Mouse (Mus musculus): ENCODE results near the gene Kif14. TPM values are rescaled to one million over a fixed set of nuclear protein-coding genes. Genes with fewer than 3 reads are reported as not detected.

The Kif14 gene
- total and polyA plus RNA-seq, 2 experiments from 2014 or later: 0.56 to 1.3 TPM

DNA sequence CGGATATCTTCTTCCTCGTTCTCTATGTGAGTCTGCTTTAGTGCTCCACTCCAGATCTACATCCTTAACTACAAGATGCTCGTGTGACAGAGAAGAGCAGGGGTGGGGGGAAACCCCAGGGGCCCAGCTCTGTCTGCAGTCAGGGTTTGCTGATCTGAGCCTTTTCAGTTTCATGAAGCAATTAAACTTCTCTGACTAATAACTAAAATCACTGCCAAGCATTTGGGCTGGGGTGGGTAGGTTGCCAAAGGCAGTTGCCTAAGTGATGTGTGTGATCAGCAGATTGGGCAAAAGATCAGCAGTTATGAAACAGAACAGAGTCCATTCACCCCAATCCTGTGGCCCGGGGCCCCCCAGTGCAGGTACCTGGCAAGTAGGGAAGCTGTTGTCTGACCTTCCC lies 72.1 kb downstream of the Kif14 start:
- Histone ChIP-seq H3K9ac (no peak overlapping the region), H3K4me1 (ENCODE audit: insufficient read depth) (no peaks in the 10 kb centered on the region), H3K4me3 (ENCODE audit: low read depth, low read length) (no peak overlapping the region), H3K4me2 (ENCODE audit: low read depth) (no peak overlapping the region), H3K27me3 (ENCODE audit: insufficient read depth, low read length) (no peaks in the 10 kb centered on the region), H3K27ac (ENCODE audit: low read depth, low read length) (no peak overlapping the region), H3K9me3 (ENCODE audit: low read length) (no peaks in the 10 kb centered on the region), H3K36me3 (ENCODE audit: insufficient read depth) (no peaks in the 10 kb centered on the region)
- ATAC-seq: no peak
- DNase-seq: no peak
- WGBS: 80% methylated on average over 4 of the region's 4 CpGs
- no peak for TF ChIP-seq CTCF (IDR thresholded peaks at IDR 0.05; ENCODE audit: low read depth)

DNA sequence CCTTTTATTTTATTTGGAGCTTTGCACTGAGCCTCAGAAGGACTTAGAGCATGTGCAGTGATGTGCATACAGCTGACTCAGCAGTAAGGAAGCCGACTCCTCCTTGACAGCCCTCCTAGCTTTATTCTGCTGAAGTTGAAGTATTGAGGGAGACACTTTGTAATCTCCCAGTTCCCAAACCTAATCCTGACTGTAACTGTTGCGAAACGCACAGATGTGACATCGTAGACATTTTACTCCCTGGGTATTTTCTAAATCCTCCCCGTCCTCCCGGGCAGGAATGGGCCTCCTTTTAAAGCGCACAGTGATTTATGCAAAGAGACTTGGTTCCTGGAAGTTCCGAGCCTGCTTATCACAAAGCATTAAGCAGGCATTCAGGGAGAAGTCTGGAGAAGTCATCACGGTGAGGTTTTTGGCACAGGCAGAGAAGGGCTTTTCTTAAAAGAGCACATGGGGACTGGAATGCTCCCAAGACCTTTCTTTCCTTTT lies 74.3 kb downstream of the Kif14 start:
- peak; percentile 25; the same call in 1 of the 2 replicates for ATAC-seq
- no peak overlapping the region for H3K9ac ChIP-seq
- no peak overlapping the region for H3K4me3 ChIP-seq (ENCODE audit: low read depth, low read length)
- H3K27me3 ChIP-seq (ENCODE audit: insufficient read depth, low read length): no peaks in the 10 kb centered on the region
- H3K36me3 ChIP-seq (ENCODE audit: insufficient read depth): no peaks in the 10 kb centered on the region
- H3K9me3 ChIP-seq (ENCODE audit: low read length): no peaks in the 10 kb centered on the region
- TF ChIP-seq CTCF (IDR thresholded peaks at IDR 0.05; ENCODE audit: low read depth): no peak
- no peaks in the 10 kb centered on the region for H3K4me1 ChIP-seq (ENCODE audit: insufficient read depth)
- no peak overlapping the region for H3K27ac ChIP-seq (ENCODE audit: low read depth, low read length)
- H3K4me2 ChIP-seq (ENCODE audit: low read depth): no peak overlapping the region
- 33% methylated on average over 9 of the region's 9 CpGs for WGBS
- DNase-seq: no peak

DNA sequence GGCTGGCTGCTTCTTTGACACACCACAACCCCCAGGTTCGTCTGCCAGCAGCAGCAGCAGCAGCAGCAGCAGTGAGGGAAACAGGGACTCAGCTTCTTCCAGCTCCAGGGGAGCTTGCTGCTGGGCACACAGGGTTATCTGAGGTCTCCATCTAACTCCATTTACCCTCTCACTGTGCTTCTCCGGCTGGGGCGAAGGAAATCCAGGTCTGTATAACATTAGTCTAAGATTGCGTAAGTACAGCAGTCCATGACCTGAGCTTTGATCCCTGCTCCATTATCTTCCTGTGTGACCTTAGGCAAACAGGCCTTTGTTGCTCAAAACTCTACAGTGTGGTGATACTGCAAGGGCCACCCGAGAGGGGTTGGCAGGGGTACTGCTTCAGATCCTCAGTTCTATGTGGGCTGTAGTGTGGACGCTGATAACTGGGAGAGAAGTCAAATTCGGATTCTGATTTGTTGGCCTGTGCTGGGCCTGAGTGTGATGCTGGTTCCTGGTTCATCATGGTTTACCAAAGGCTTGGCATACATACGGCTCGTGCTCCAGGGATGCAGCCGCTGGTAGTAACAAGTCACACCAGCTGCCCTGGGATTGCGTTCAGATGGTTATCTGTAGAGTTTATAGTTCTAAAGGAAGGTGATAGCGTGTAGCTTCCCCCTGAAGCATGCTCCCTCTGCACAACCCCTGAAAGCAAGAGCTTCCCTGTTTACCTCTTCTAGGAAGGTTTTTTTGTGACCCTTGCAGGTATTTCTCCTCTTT lies 75.7 kb downstream of the Kif14 start:
- Histone ChIP-seq H3K4me2 (ENCODE audit: low read depth) (no peak overlapping the region), H3K9ac (no peak overlapping the region), H3K27me3 (ENCODE audit: insufficient read depth, low read length) (no peaks in the 10 kb centered on the region), H3K27ac (ENCODE audit: low read depth, low read length) (no peak overlapping the region), H3K36me3 (ENCODE audit: insufficient read depth) (no peaks in the 10 kb centered on the region), H3K9me3 (ENCODE audit: low read length) (no peaks in the 10 kb centered on the region), H3K4me1 (ENCODE audit: insufficient read depth) (no peaks in the 10 kb centered on the region), H3K4me3 (ENCODE audit: low read depth, low read length) (no peak overlapping the region)
- ATAC-seq (no peak), DNase-seq (no peak)
- WGBS: 84% methylated on average over 12 of the region's 12 CpGs
- no peak for TF ChIP-seq CTCF (IDR thresholded peaks at IDR 0.05; ENCODE audit: low read depth)

DNA sequence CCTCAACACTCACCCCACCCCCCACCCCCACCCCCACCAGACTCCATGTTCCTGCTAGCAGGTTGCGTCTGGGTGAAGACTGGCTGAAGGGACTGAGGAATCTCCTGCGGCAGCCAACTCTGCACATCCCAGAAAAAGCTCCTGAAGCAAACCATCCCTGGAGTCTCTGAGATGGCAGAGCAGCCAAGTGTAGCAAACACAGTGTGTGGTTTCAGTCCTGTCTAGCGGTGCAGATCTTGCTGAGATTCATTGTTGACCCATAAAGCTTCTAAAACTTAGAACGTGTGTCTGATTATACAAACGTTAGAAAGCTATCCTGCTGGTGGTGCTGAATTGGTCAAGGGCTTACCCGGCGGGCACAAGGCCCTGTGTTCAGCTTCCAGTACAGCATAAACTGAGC lies 77.8 kb downstream of the Kif14 start:
- Histone ChIP-seq H3K9me3 (ENCODE audit: low read length) (no peaks in the 10 kb centered on the region), H3K36me3 (ENCODE audit: insufficient read depth) (no peaks in the 10 kb centered on the region), H3K4me2 (ENCODE audit: low read depth) (no peak overlapping the region), H3K9ac (no peak overlapping the region), H3K4me1 (ENCODE audit: insufficient read depth) (no peaks in the 10 kb centered on the region), H3K27ac (ENCODE audit: low read depth, low read length) (no peak overlapping the region), H3K4me3 (ENCODE audit: low read depth, low read length) (no peak overlapping the region), H3K27me3 (ENCODE audit: insufficient read depth, low read length) (no peaks in the 10 kb centered on the region)
- no peak for TF ChIP-seq CTCF (IDR thresholded peaks at IDR 0.05; ENCODE audit: low read depth)
- DNase-seq: no peak
- 49% methylated on average over 7 of the region's 7 CpGs for WGBS
- no peak for ATAC-seq

DNA sequence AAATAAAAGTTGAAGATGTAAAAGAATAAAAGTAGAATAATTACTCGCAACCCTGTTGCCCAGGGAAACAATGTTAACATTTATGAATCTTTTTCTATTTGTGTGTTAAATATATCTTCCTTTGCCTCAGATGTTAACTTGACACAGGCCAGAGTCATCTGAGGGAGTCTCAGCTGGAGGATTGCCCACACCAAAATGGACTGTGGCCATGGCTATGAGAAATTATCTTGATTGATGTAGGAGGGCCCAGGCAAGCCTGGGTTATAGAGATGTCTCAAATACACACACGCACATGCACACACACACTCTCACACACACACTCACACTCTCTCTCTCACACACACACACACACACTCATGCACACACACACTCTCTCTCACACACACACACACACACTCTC lies 80.9 kb downstream of the Kif14 start:
- Histone ChIP-seq H3K4me3 (ENCODE audit: low read depth, low read length) (no peak overlapping the region), H3K4me1 (ENCODE audit: insufficient read depth) (no peaks in the 10 kb centered on the region), H3K27ac (ENCODE audit: low read depth, low read length) (no peak overlapping the region), H3K4me2 (ENCODE audit: low read depth) (no peak overlapping the region), H3K9me3 (ENCODE audit: low read length) (no peaks in the 10 kb centered on the region), H3K36me3 (ENCODE audit: insufficient read depth) (no peaks in the 10 kb centered on the region), H3K9ac (no peak overlapping the region), H3K27me3 (ENCODE audit: insufficient read depth, low read length) (no peaks in the 10 kb centered on the region)
- no peak for DNase-seq
- 95% methylated on average over 2 of the region's 2 CpGs for WGBS
- ATAC-seq: no peak
- no peak for TF ChIP-seq CTCF (IDR thresholded peaks at IDR 0.05; ENCODE audit: low read depth)

DNA sequence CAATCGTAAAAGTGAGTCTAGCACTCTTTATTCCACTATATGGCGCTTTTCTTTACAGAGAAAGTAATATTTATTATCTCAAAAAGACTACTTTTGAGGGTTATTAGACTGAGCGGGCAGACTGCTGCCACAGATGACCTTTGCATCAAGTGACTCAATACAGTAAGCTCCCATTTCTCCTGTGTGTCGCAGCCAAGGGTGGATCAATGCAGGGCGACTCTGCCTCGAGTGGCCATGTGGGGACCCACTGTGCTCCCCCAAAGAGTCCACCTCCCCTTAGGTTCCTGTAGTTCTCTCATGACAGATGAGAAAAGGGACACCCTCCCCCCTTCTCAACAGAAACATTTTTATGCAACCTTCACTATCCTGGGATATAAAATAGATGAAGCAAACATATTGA lies 84.1 kb downstream of the Kif14 start:
- Histone ChIP-seq H3K36me3 (ENCODE audit: insufficient read depth) (no peaks in the 10 kb centered on the region), H3K9me3 (ENCODE audit: low read length) (no peaks in the 10 kb centered on the region), H3K27ac (ENCODE audit: low read depth, low read length) (no peak overlapping the region), H3K4me2 (ENCODE audit: low read depth) (no peak overlapping the region), H3K4me3 (ENCODE audit: low read depth, low read length) (no peak overlapping the region), H3K9ac (no peak overlapping the region), H3K4me1 (ENCODE audit: insufficient read depth) (no peaks in the 10 kb centered on the region), H3K27me3 (ENCODE audit: insufficient read depth, low read length) (no peaks in the 10 kb centered on the region)
- no peak for TF ChIP-seq CTCF (IDR thresholded peaks at IDR 0.05; ENCODE audit: low read depth)
- no peak for ATAC-seq
- no peak for DNase-seq
- WGBS: 94% methylated on average over 6 of the region's 6 CpGs

DNA sequence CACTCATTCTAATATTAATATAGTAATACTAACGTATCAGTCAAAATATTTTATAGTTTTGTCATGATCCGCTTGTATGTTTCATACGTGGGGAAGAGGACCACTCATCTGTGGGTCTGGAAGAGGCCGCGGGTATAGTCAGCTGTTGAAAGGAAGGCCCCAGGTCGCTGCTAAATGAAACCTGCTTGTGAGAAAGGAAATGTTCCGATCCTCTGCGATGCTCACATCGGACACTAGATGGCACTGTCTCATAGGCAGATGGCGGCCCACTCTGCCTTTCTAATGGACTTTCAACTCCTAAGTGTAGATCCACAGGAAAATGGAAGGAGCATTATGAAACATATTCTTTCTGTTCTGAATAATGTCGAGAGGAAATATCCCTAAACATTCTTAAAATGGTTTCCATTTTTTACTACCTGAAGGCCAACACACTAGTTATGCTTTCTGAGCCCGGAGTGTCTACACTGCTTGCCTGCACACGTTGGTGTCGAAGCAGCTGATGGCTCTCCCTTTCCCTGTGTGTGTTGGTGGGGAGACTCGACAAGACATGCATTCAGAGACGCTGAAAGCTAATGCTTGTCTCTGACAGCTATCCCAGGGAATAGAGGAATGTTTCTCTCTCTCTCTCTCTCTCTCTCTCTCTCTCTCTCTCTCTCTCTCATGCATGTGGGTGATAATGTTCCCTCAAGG lies 84.9 kb downstream of the Kif14 start:
- Histone ChIP-seq H3K4me3 (ENCODE audit: low read depth, low read length) (no peak overlapping the region), H3K9me3 (ENCODE audit: low read length) (no peaks in the 10 kb centered on the region), H3K4me1 (ENCODE audit: insufficient read depth) (no peaks in the 10 kb centered on the region), H3K27ac (ENCODE audit: low read depth, low read length) (no peak overlapping the region), H3K4me2 (ENCODE audit: low read depth) (no peak overlapping the region), H3K9ac (no peak overlapping the region), H3K36me3 (ENCODE audit: insufficient read depth) (no peaks in the 10 kb centered on the region), H3K27me3 (ENCODE audit: insufficient read depth, low read length) (no peaks in the 10 kb centered on the region)
- ATAC-seq (peak; percentile 79), DNase-seq (peak; percentile 92)
- WGBS: 25% methylated on average over 16 of the region's 16 CpGs
- TF ChIP-seq CTCF (IDR thresholded peaks at IDR 0.05; ENCODE audit: low read depth): peak; percentile 99
